Mouse (Mus musculus) thymus, postnatal 0 days (tissue): Measurements from ENCODE around the gene Pcyt2. TPM values are rescaled to one million over a fixed set of nuclear protein-coding genes. Genes with fewer than 3 reads are reported as not detected.
A peak's percentile ranks its signal among the peaks of the same experiment; 100 is the strongest.

Experiments used
- DNase-seq: peaks from one replicate; pipeline ENCODE4 v3.0.0-alpha.2; 2015; ENCODE audit warnings: low spot score
- microRNA-seq: library from miRNA; unstranded; fragments of <30 nt; microRNA quantifications from one replicate; pipeline ENCODE4, GENCODE M21; 2016; ENCODE audit warnings: borderline number of aligned reads
- polyA plus RNA-seq: library from polyadenylated mRNA; unstranded; fragments of >200 nt; fragmentation: Nextera tagmentation; extraction: Ambion mirVana; gene quantifications from 2 replicates; pipeline ENCODE4 v1.2.1, GENCODE M21; 2015

Gene Pcyt2
- polyA plus RNA-seq, 1 experiment from 2014 or later = 114 TPM

GRCm38 (mm10) chr11:120571122-120571521 is 46.6 kb downstream of the Pcyt2 start:
- DNase-seq = no peak

DNA sequence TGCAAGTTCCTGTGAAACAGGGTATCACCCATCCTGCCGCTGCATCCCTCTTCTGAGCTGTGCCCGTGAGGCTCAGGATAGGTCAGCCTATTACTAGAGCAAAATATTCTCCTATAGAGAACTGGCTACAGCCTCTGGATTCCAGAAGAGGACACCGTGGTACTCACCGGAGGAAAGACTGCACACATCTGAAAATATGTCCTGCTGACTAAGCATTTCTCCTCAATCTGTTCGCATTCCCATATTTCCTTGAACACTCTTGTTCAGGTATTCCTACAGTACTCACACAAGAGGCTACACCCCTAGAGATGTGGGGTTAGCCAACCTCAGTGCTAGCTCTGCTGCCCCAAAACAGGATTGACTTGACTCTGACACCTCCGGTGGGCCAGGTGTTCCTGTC is 49.4 kb downstream of the Pcyt2 start:
- no peak for DNase-seq

GRCm38 (mm10) chr11:120565114-120565513 is 52.6 kb downstream of the Pcyt2 start:
- DNase-seq = no peak

DNA sequence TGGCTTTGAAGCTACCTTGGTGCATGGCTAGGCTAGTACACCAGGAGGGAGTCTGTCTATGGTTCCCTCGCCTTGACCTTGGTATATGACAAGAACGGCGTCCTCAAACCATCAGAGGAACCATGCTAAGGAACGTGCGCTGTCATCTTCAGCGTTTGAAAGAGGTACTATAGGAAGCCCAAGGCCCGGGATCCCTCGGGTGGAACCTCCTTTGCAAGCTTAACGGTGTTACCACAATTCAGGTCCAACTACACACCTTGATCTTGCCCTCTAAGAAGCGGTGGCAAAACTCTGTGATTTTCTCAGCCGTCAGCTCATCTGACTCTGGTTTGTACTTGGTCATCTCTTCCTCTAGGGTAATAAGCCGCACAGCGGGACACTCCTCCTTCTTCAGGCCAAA is 54.8 kb downstream of the Pcyt2 start:
- DNase-seq = no peak

DNA sequence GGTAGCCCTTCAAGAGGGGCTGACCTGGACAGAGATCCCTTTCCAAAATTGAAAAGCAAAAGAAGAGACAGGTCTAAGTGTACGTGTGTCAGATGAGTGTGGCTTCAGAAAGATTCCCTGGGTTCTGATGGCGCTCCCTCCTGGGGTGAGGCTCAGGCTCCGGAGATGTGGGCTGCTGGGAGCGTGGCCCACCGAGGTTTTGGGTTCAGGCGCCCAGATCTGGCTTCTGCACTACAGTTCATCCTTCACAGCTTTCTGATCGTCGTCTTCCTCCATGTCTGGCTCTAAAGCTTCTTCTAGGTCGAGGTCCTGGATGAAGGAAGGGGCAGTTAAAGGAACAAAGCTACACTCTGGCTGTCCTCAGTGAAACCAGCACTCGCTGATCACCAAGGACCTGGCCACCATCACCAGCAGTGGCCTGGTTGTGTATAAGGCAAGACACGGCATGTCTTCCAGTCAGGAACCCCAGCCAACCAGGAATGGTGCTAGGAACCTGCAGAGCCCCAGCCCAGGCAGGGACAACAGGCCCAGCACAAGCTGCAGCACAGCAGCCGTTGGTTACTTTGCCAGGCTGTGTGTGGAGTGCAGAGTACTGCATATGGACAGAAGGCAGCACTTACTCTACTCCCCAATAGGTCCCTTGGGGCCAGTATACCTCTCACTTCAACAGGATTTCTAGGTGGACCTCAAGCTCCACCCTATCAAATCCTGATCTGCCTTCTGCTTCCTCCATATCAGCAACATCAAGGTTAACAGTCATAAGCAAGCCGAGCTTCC is 56.6 kb downstream of the Pcyt2 start:
- DNase-seq = no peak

Small RNAs within 50 kb of the gene (microRNA-seq; reads per million reads assigned to microRNA genes)
- gene Mir6936 = 6.7 reads per million, percentile 11 among the genes with 10 or more reads in this experiment

Other genes starting within 250 kb of the Pcyt2 start
- gene Faap100, start 239.2 kb downstream of the Pcyt2 start, polyA plus RNA-seq = 12.8 and 15.9 TPM in 2 replicates
- 24.8 and 29.3 TPM in 2 replicates for gene Nploc4, start 180.2 kb downstream of the Pcyt2 start, polyA plus RNA-seq
- gene Tspan10, start 175.3 kb downstream of the Pcyt2 start, polyA plus RNA-seq = 1.2 TPM in 2 replicates
- gene Pde6g, start 164.4 kb downstream of the Pcyt2 start, polyA plus RNA-seq = 0.14 TPM in 1 of 2 replicates, not detected in the other
- 15.5 and 18.5 TPM in 2 replicates for gene Oxld1, start 159.9 kb downstream of the Pcyt2 start, polyA plus RNA-seq
- 30.0 and 33.3 TPM in 2 replicates for gene Ccdc137, start 159.8 kb downstream of the Pcyt2 start, polyA plus RNA-seq
- 34.7 and 36.6 TPM in 2 replicates for gene Arl16, start 150.3 kb downstream of the Pcyt2 start, polyA plus RNA-seq
- gene Mrpl12, start 133.3 kb downstream of the Pcyt2 start, polyA plus RNA-seq = 133 and 148 TPM in 2 replicates
- gene Slc25a10, start 126.1 kb downstream of the Pcyt2 start, polyA plus RNA-seq = 28.6 and 29.4 TPM in 2 replicates
- gene Gcgr, start 87.2 kb downstream of the Pcyt2 start, polyA plus RNA-seq = 0.14 and 0.18 TPM in 2 replicates
- gene Mcrip1, start 68.2 kb downstream of the Pcyt2 start, polyA plus RNA-seq = 179 and 196 TPM in 2 replicates
- 13.7 and 17.1 TPM in 2 replicates for gene Ppp1r27, start 66.8 kb downstream of the Pcyt2 start, polyA plus RNA-seq
- gene P4hb, start 44.7 kb downstream of the Pcyt2 start, polyA plus RNA-seq = 254 and 290 TPM in 2 replicates
- gene Arhgdia, start 36.3 kb downstream of the Pcyt2 start, polyA plus RNA-seq = 553 and 615 TPM in 2 replicates
- 571 and 587 TPM in 2 replicates for gene Alyref, start 19.6 kb downstream of the Pcyt2 start, polyA plus RNA-seq
- gene Anapc11, start 19.5 kb downstream of the Pcyt2 start, polyA plus RNA-seq = 158 and 179 TPM in 2 replicates
- 1.6 and 2.1 TPM in 2 replicates for gene Npb, start 9.5 kb downstream of the Pcyt2 start, polyA plus RNA-seq
- gene Sirt7, start 7.3 kb upstream of the Pcyt2 start, polyA plus RNA-seq = 100 and 108 TPM in 2 replicates
- 16.5 and 18.7 TPM in 2 replicates for gene Mafg, start 15.7 kb upstream of the Pcyt2 start, polyA plus RNA-seq
- gene Pycr1, start 25.8 kb upstream of the Pcyt2 start, polyA plus RNA-seq = 1.7 and 2.9 TPM in 2 replicates
- 0.56 and 0.86 TPM in 2 replicates for gene Myadml2, start 30.2 kb upstream of the Pcyt2 start, polyA plus RNA-seq
- 0.18 TPM in 1 of 2 replicates, not detected in the other for gene Notum, start 43.2 kb upstream of the Pcyt2 start, polyA plus RNA-seq
- gene Aspscr1, start 55.0 kb upstream of the Pcyt2 start, polyA plus RNA-seq = 116 and 120 TPM in 2 replicates
- gene Cenpx, start 95.8 kb upstream of the Pcyt2 start, polyA plus RNA-seq = 191 and 212 TPM in 2 replicates
- gene Lrrc45, start 96.0 kb upstream of the Pcyt2 start, polyA plus RNA-seq = 32.6 and 33.5 TPM in 2 replicates
- 16.6 and 17.4 TPM in 2 replicates for gene Rac3, start 103.5 kb upstream of the Pcyt2 start, polyA plus RNA-seq
- gene Dcxr, start 109.3 kb upstream of the Pcyt2 start, polyA plus RNA-seq = 78.7 and 80.4 TPM in 2 replicates
- gene Cbr2, start 114.2 kb upstream of the Pcyt2 start, polyA plus RNA-seq = 179 and 229 TPM in 2 replicates
- gene Hmga1b, start 144.9 kb upstream of the Pcyt2 start, polyA plus RNA-seq = 9.7 and 11.5 TPM in 2 replicates
- gene Rfng, start 166.3 kb upstream of the Pcyt2 start, polyA plus RNA-seq = 23.7 and 30.1 TPM in 2 replicates
- 130 and 134 TPM in 2 replicates for gene Gps1, start 166.3 kb upstream of the Pcyt2 start, polyA plus RNA-seq
- gene Dus1l, start 178.5 kb upstream of the Pcyt2 start, polyA plus RNA-seq = 87.0 and 92.2 TPM in 2 replicates
- gene Fasn, start 206.6 kb upstream of the Pcyt2 start, polyA plus RNA-seq = 22.3 and 25.3 TPM in 2 replicates